Mouse (Mus musculus) bone marrow macrophage, adult 2 months (primary cell): ENCODE data around the gene Cntn4. TPM values are rescaled to one million over a fixed set of nuclear protein-coding genes. Genes with fewer than 3 reads are reported as not detected.

ENCODE experiments used
- H3K27ac ChIP-seq: 2 replicates; pipeline ENCODE4 v1.5.1; 2012; ENCODE audit warnings: low read depth, low read length; ENCODE audit not compliant: insufficient read depth
- H3K4me1 ChIP-seq: 2 replicates; pipeline ENCODE4 v1.6.1; 2012; ENCODE audit warnings: low read length; ENCODE audit not compliant: control insufficient read depth, insufficient read depth
- H3K4me3 ChIP-seq: 2 replicates; pipeline ENCODE4 v1.5.1; 2012; ENCODE audit warnings: mild to moderate bottlenecking, low read length, moderate library complexity; ENCODE audit not compliant: insufficient read depth
- CTCF ChIP-seq: IDR thresholded peaks from 2 replicates; pipeline ENCODE4 v1.5.1; 2012; ENCODE audit warnings: low read depth, mild to moderate bottlenecking, low read length, moderate library complexity
- POLR2A ChIP-seq: IDR thresholded peaks from 2 replicates; pipeline ENCODE4 v1.6.1; 2012; ENCODE audit warnings: mild to moderate bottlenecking, low read depth, low read length, borderline replicate concordance
- polyA plus RNA-seq: library from polyadenylated mRNA; stranded (reverse); fragments of >200 nt; gene quantifications from 2 replicates; pipeline ENCODE4 v1.2.4, GENCODE M21; 2012; ENCODE audit not compliant: missing spikeins, insufficient read depth, insufficient read length

Cntn4 gene
- polyA plus RNA-seq, 1 experiment: not detected

GRCm38 (mm10) chr6:106056123-106056522 lies 378.7 kb downstream of the Cntn4 start:
- Histone ChIP-seq H3K4me3 (no peak overlapping the region), H3K4me1 (no peaks in the 10 kb centered on the region), H3K27ac (no peak overlapping the region)
- no peak for TF ChIP-seq POLR2A
- TF ChIP-seq CTCF: no peak

- Histone ChIP-seq H3K4me1 (no peaks in the 10 kb centered on the region), H3K4me3 (no peak overlapping the region), H3K27ac (no peak overlapping the region)
- TF ChIP-seq CTCF (no peak), POLR2A (no peak)
Measured at GRCm38 (mm10) chr6:106078071-106078603, 400.7 kb downstream of the Cntn4 start.

GRCm38 (mm10) chr6:106078629-106079028 lies 401.2 kb downstream of the Cntn4 start:
- Histone ChIP-seq H3K27ac (no peak overlapping the region), H3K4me1 (no peaks in the 10 kb centered on the region), H3K4me3 (no peak overlapping the region)
- TF ChIP-seq CTCF (no peak), POLR2A (no peak)

- H3K4me1 ChIP-seq: no peaks in the 10 kb centered on the region
Measured at GRCm38 (mm10) chr6:106097856-106098255, 420.4 kb downstream of the Cntn4 start.

GRCm38 (mm10) chr6:106118523-106119081 lies 441.1 kb downstream of the Cntn4 start:
- H3K4me3 ChIP-seq: no peak overlapping the region
- H3K27ac ChIP-seq: no peak overlapping the region
- no peak for TF ChIP-seq CTCF
- TF ChIP-seq POLR2A: no peak
- no peaks in the 10 kb centered on the region for H3K4me1 ChIP-seq

More at GRCm38 (mm10) chr6:106097856-106098255, 420.4 kb downstream of the Cntn4 start:
- H3K4me3 ChIP-seq: no peak overlapping the region
- H3K27ac ChIP-seq: no peak overlapping the region
- TF ChIP-seq CTCF (no peak), POLR2A (no peak)

GRCm38 (mm10) chr6:106153530-106153929 lies 476.1 kb downstream of the Cntn4 start:
- H3K4me1 ChIP-seq: no peaks in the 10 kb centered on the region

GRCm38 (mm10) chr6:106155362-106155761 lies 477.9 kb downstream of the Cntn4 start:
- Histone ChIP-seq H3K4me1 (no peaks in the 10 kb centered on the region), H3K27ac (no peak overlapping the region), H3K4me3 (no peak overlapping the region)
- TF ChIP-seq CTCF (no peak), POLR2A (no peak)

More at GRCm38 (mm10) chr6:106153530-106153929, 476.1 kb downstream of the Cntn4 start:
- Histone ChIP-seq H3K4me3 (no peak overlapping the region), H3K27ac (no peak overlapping the region)
- no peak for TF ChIP-seq POLR2A
- no peak for TF ChIP-seq CTCF

GRCm38 (mm10) chr6:106177546-106177945 lies 500.1 kb downstream of the Cntn4 start:
- no peak overlapping the region for H3K27ac ChIP-seq
- H3K4me3 ChIP-seq: no peak overlapping the region
- H3K4me1 ChIP-seq: no peaks in the 10 kb centered on the region
- TF ChIP-seq CTCF (no peak), POLR2A (no peak)

- no peak overlapping the region for H3K27ac ChIP-seq
- H3K4me3 ChIP-seq: no peak overlapping the region
- H3K4me1 ChIP-seq: no peaks in the 10 kb centered on the region
- TF ChIP-seq CTCF: no peak
- TF ChIP-seq POLR2A: no peak
Measured at GRCm38 (mm10) chr6:106181596-106181995, 504.1 kb downstream of the Cntn4 start.

GRCm38 (mm10) chr6:106200974-106201373 lies 523.5 kb downstream of the Cntn4 start:
- no peak overlapping the region for H3K4me3 ChIP-seq
- H3K4me1 ChIP-seq: no peaks in the 10 kb centered on the region
- TF ChIP-seq POLR2A: no peak
- no peak for TF ChIP-seq CTCF
- no peak overlapping the region for H3K27ac ChIP-seq
